ENCODE assay signal across 8 mouse cellular contexts in genomic region chr5:138618353-138618752, GRCm38 (mm10). TPM values are rescaled to one million over a fixed set of nuclear protein-coding genes. Genes with fewer than 3 reads are reported as not detected.
DNase-seq lines count a peak whose midpoint lies in the region; ATAC-seq lines count a peak whose summit lies in the region.

No protein-coding gene starts in this region.

- H3K9ac ChIP-seq in forebrain, embryonic 12.5 days: no peak overlapping the region
- H3K9ac ChIP-seq in liver, embryonic 16.5 days (ENCODE audit: low read depth, low read length): no peak overlapping the region

- peak overlapping the region; percentile 93 for H3K4me3 ChIP-seq in heart, embryonic 10.5 days
- H3K4me3 ChIP-seq in forebrain, embryonic 12.5 days (replicated peaks): peak overlapping the region; percentile 90
- peak overlapping the region; percentile 25; the same call in 1 of the 2 replicates for H3K4me3 ChIP-seq in liver, embryonic 16.5 days (ENCODE audit: low read depth, low read length)

- peaks cover 46% of the 10 kb centered on the region for H3K36me3 ChIP-seq in heart, embryonic 10.5 days
- H3K36me3 ChIP-seq in forebrain, embryonic 12.5 days (replicated peaks): peaks cover 51% of the 10 kb centered on the region
- H3K36me3 ChIP-seq in liver, embryonic 16.5 days (ENCODE audit: control insufficient read depth, insufficient read depth): peaks cover 35% of the 10 kb centered on the region

- peak overlapping the region; percentile 46 for H3K4me2 ChIP-seq in forebrain, embryonic 12.5 days
- peak overlapping the region; percentile 62 for H3K4me2 ChIP-seq in liver, embryonic 16.5 days (ENCODE audit: low read depth, low read length)

- H3K27ac ChIP-seq in heart, embryonic 10.5 days: no peak overlapping the region
- no peak overlapping the region for H3K27ac ChIP-seq in forebrain, embryonic 12.5 days
- no peak overlapping the region for H3K27ac ChIP-seq in liver, embryonic 16.5 days (ENCODE audit: low read length)

- 90% methylated on average over 1 of the region's 1 CpGs for WGBS in heart, embryonic 10.5 days
- 94% methylated on average over 1 of the region's 1 CpGs for WGBS in forebrain, embryonic 12.5 days
- WGBS in liver, embryonic 16.5 days (ENCODE audit: insufficient replicate concordance): 79% methylated on average over 1 of the region's 1 CpGs

- intact Hi-C loops in heart, postnatal 14 days (cut with DNase I): no loop called here

- peaks cover 3% of the 10 kb centered on the region; the same call in 1 of the 2 replicates for H3K9me3 ChIP-seq in heart, embryonic 10.5 days
- H3K9me3 ChIP-seq in forebrain, embryonic 12.5 days: peaks cover 40% of the 10 kb centered on the region
- no peaks in the 10 kb centered on the region for H3K9me3 ChIP-seq in liver, embryonic 16.5 days (replicated peaks; ENCODE audit: control insufficient read depth, low read length)

- no peaks in the 10 kb centered on the region; the same call in 1 of the 2 replicates for H3K4me1 ChIP-seq in heart, embryonic 10.5 days
- H3K4me1 ChIP-seq in forebrain, embryonic 12.5 days: peaks cover 12% of the 10 kb centered on the region; the same call in 1 of the 2 replicates
- H3K4me1 ChIP-seq in liver, embryonic 16.5 days (ENCODE audit: control insufficient read depth, low read depth, low read length): peaks cover 3% of the 10 kb centered on the region; the same call in 1 of the 2 replicates

- DNase-seq in heart, embryonic 10.5 days (ENCODE audit: low spot score): no peak
- no peak for DNase-seq in heart, postnatal 14 days
- peak; percentile 34 for DNase-seq in CD4-positive helper T cell, adult 2 months (ENCODE audit: low read depth, low spot score)
- DNase-seq in yolk sac, embryonic 10.5 days (ENCODE audit: low spot score): no peak
- no peak for DNase-seq in kidney, postnatal 25 days

- no peak for ATAC-seq in forebrain, embryonic 12.5 days (ENCODE audit: low FRiP score)
- ATAC-seq in liver, embryonic 16.5 days (ENCODE audit: low read depth): no peak
- ATAC-seq in monocyte, adult 5-6 weeks (replicated peaks; ENCODE audit: insufficient number of reproducible peaks, low FRiP score, low TSS enrichment, poor library complexity, severe bottlenecking): no peak

- H3K27me3 ChIP-seq in heart, embryonic 10.5 days (ENCODE audit: insufficient read depth, poor library complexity, severe bottlenecking): no peaks in the 10 kb centered on the region
- no peaks in the 10 kb centered on the region for H3K27me3 ChIP-seq in forebrain, embryonic 12.5 days
- H3K27me3 ChIP-seq in liver, embryonic 16.5 days (ENCODE audit: control insufficient read depth, insufficient read depth, low read depth, low read length): no peaks in the 10 kb centered on the region

RNA-seq across cellular contexts. Expression of gene Zfp68, which starts 1.2 kb away (rescaled TPM):
- polyA plus RNA-seq in heart, embryonic 10.5 days (2016; fragmentation: Nextera tagmentation; extraction: Ambion mirVana): 38.2 and 40.9 TPM in 2 replicates
- 10 to 100 TPM; 22.7 to 23.5 TPM for total RNA-seq in heart, postnatal 14 days (2021)
- polyA plus RNA-seq in forebrain, embryonic 12.5 days (2016; fragmentation: Nextera tagmentation; extraction: Ambion mirVana): 79.6 and 81.4 TPM in 2 replicates
- 13.7 and 14.4 TPM in 2 replicates for polyA plus RNA-seq in liver, embryonic 16.5 days (2015; fragmentation: Nextera tagmentation; extraction: Ambion mirVana)
- total RNA-seq in monocyte, adult 5-6 weeks (2017): 53.7 to 70.6 TPM (median 65.0 TPM) in 3 replicates

RNA-seq across cellular contexts. Expression of gene A430033K04Rik, which starts 4.3 kb away (rescaled TPM):
- 6.6 and 7.0 TPM in 2 replicates for polyA plus RNA-seq in heart, embryonic 10.5 days (2016; fragmentation: Nextera tagmentation; extraction: Ambion mirVana)
- 1 to 10 TPM; 4.1 to 4.3 TPM for total RNA-seq in heart, postnatal 14 days (2021)
- 15.9 and 17.6 TPM in 2 replicates for polyA plus RNA-seq in forebrain, embryonic 12.5 days (2016; fragmentation: Nextera tagmentation; extraction: Ambion mirVana)
- 3.2 and 4.1 TPM in 2 replicates for polyA plus RNA-seq in liver, embryonic 16.5 days (2015; fragmentation: Nextera tagmentation; extraction: Ambion mirVana)
- 4.2 to 13.7 TPM (median 7.4 TPM) in 3 replicates for total RNA-seq in monocyte, adult 5-6 weeks (2017)

RNA-seq across cellular contexts. Expression of gene 1700123K08Rik, which starts 53.8 kb away (rescaled TPM):
- not detected in 2 replicates for polyA plus RNA-seq in heart, embryonic 10.5 days (2016; fragmentation: Nextera tagmentation; extraction: Ambion mirVana)
- not detected for total RNA-seq in heart, postnatal 14 days (2021)
- not detected in 2 replicates for polyA plus RNA-seq in forebrain, embryonic 12.5 days (2016; fragmentation: Nextera tagmentation; extraction: Ambion mirVana)
- polyA plus RNA-seq in liver, embryonic 16.5 days (2015; fragmentation: Nextera tagmentation; extraction: Ambion mirVana): not detected in 2 replicates
- total RNA-seq in monocyte, adult 5-6 weeks (2017): not detected in 3 replicates

Comparison
In these comparisons a context has a peak if more than half of its experiments do, and no peak if none do; other contexts are left out.
1. H3K4me3 ChIP-seq: peak in every context shown above with its lines; median percentile 93 in heart, embryonic 10.5 days; 90 in forebrain, embryonic 12.5 days; 25 in liver, embryonic 16.5 days.